Mouse (Mus musculus): ENCODE data around the gene Eppin.

DNA sequence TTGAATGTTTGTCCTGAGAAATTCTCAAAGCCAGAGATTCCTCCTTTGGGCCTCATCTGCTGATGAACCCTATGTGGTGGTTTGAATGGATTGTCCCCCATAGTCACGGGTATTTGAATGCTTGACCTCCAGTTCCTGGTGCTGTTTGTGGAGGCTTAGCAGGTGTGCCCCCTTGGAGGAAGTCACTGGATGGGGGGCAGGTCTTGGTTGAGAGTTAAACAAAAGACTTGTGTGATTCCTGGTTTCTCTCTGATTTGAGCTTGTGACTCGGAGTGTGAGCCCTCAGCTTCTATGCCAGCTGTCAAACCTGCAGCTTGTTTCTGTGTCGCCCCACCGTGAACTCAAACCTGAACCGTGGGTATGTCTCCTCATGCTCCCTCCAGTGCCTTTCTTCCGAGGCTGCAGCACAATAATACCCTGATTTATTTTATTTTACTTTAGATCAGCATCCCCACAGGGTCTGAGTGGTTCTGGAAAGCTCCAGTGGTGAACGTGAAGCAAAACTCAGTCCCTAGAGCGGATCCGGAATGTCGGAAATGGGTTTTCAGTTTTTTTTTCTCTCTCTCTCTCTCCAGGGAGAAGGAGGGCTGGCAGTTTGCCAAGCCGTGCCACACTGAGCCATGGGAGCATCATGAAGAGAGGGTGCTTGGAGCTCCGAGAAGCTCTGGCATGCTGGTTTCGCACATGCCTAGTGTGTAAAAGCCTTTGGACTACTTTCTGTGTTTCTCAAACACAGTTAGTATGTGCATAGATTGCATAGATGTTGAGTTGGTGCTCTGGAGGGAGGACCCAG lies 48.7 kb upstream of the Eppin start:
- TF ChIP-seq POLR2A (IDR thresholded peaks at IDR 0.05; ENCODE audit: extremely low read depth, insufficient read depth, low read length) = no peak
- no peak for TF ChIP-seq CTCF (IDR thresholded peaks at IDR 0.05; ENCODE audit: low read depth, low read length)

Data from liver, adult 2 months (tissue).